Mouse (Mus musculus): ENCODE results near the gene Mid2. TPM values are rescaled to one million over a fixed set of nuclear protein-coding genes. Genes with fewer than 3 reads are reported as not detected.
A peak's percentile ranks its signal among the peaks of the same experiment; 100 is the strongest.
"Not testable (repeated sequence)": the region's sequence is repeated elsewhere in the genome, so short reads cannot be mapped to it uniquely, and the experiment has no call there.

Mid2 gene
- 6.5 and 12.9 TPM in 2 replicates for polyA plus RNA-seq (2016; fragmentation: Nextera tagmentation; extraction: Ambion mirVana)

GRCm38 (mm10) chrX:140664479-140665241 is at the start of gene Mid2:
TSS of gene Mid2 (plus strand) at chrX:140664599.
- Histone ChIP-seq H3K27me3 (ENCODE audit: insufficient read depth, poor library complexity, severe bottlenecking) (peaks cover 35% of the 10 kb centered on the region), H3K36me3 (no peaks in the 10 kb centered on the region), H3K9me3 (no peaks in the 10 kb centered on the region), H3K27ac (peak within 1 kb of the TSS; percentile 93), H3K4me3 (peak within 1 kb of the TSS; percentile 73), H3K4me1 (no peaks in the 10 kb centered on the region)
- DNase-seq (ENCODE audit: low spot score), result peak; percentile 76
- WGBS, result 16% methylated on average over 64 of the region's 68 CpGs

- Histone ChIP-seq H3K4me1 (peaks cover 4% of the 10 kb centered on the region; the same call in 1 of the 2 replicates), H3K9me3 (no peaks in the 10 kb centered on the region), H3K36me3 (no peaks in the 10 kb centered on the region), H3K27ac (no peak overlapping the region), H3K4me3 (no peak overlapping the region), H3K27me3 (ENCODE audit: insufficient read depth, poor library complexity, severe bottlenecking) (no peaks in the 10 kb centered on the region; the same call in 1 of the 2 replicates)
- DNase-seq (ENCODE audit: low spot score), result no peak
- WGBS, result 52% methylated on average over 12 of the region's 12 CpGs
Observed at GRCm38 (mm10) chrX:140624875-140625594, 39.4 kb upstream of the Mid2 start.

- Histone ChIP-seq H3K27me3 (ENCODE audit: insufficient read depth, poor library complexity, severe bottlenecking) (peaks cover 5% of the 10 kb centered on the region; the same call in 1 of the 2 replicates), H3K4me1 (no peaks in the 10 kb centered on the region), H3K9me3 (no peaks in the 10 kb centered on the region), H3K36me3 (no peaks in the 10 kb centered on the region), H3K4me3 (no peak overlapping the region), H3K27ac (no peak overlapping the region)
- DNase-seq (ENCODE audit: low spot score), result no peak
- 66% methylated on average over 5 of the region's 5 CpGs for WGBS
Observed at GRCm38 (mm10) chrX:140638028-140638427, 26.4 kb upstream of the Mid2 start.

GRCm38 (mm10) chrX:140639592-140639991 is 24.8 kb upstream of the Mid2 start:
- no peak overlapping the region for H3K27ac ChIP-seq
- no peaks in the 10 kb centered on the region for H3K4me1 ChIP-seq
- WGBS, result 57% methylated on average over 2 of the region's 2 CpGs
- H3K9me3 ChIP-seq, result no peaks in the 10 kb centered on the region
- no peak for DNase-seq (ENCODE audit: low spot score)
- H3K27me3 ChIP-seq (ENCODE audit: insufficient read depth, poor library complexity, severe bottlenecking), result peaks cover 5% of the 10 kb centered on the region; the same call in 1 of the 2 replicates
- no peak overlapping the region for H3K4me3 ChIP-seq
- no peaks in the 10 kb centered on the region for H3K36me3 ChIP-seq

- Histone ChIP-seq H3K4me3 (no peak overlapping the region), H3K27ac (no peak overlapping the region), H3K4me1 (no peaks in the 10 kb centered on the region), H3K9me3 (no peaks in the 10 kb centered on the region), H3K36me3 (no peaks in the 10 kb centered on the region), H3K27me3 (ENCODE audit: insufficient read depth, poor library complexity, severe bottlenecking) (peaks cover 24% of the 10 kb centered on the region)
- DNase-seq (ENCODE audit: low spot score), result no peak
- WGBS, result 25% methylated on average over 1 of the region's 1 CpGs
Observed at GRCm38 (mm10) chrX:140660731-140661130, 3.7 kb upstream of the Mid2 start.

GRCm38 (mm10) chrX:140663516-140663915 is 883 bp upstream of the Mid2 start:
- H3K4me3 ChIP-seq, result no peak overlapping the region
- DNase-seq (ENCODE audit: low spot score), result no peak
- 73% methylated on average over 2 of the region's 2 CpGs for WGBS
- H3K27ac ChIP-seq, result no peak overlapping the region
- no peaks in the 10 kb centered on the region for H3K9me3 ChIP-seq
- H3K27me3 ChIP-seq (ENCODE audit: insufficient read depth, poor library complexity, severe bottlenecking), result peaks cover 35% of the 10 kb centered on the region
- H3K4me1 ChIP-seq, result no peaks in the 10 kb centered on the region
- H3K36me3 ChIP-seq, result no peaks in the 10 kb centered on the region

GRCm38 (mm10) chrX:140665242-140665810 is 927 bp downstream of the Mid2 start:
- no peaks in the 10 kb centered on the region for H3K36me3 ChIP-seq
- H3K27me3 ChIP-seq (ENCODE audit: insufficient read depth, poor library complexity, severe bottlenecking), result peaks cover 35% of the 10 kb centered on the region
- WGBS, result 21% methylated on average over 45 of the region's 47 CpGs
- no peaks in the 10 kb centered on the region for H3K4me1 ChIP-seq
- DNase-seq (ENCODE audit: low spot score), result peak; percentile 76
- H3K4me3 ChIP-seq, result peak overlapping the region; percentile 73
- H3K27ac ChIP-seq, result peak overlapping the region; percentile 93
- H3K9me3 ChIP-seq, result no peaks in the 10 kb centered on the region

GRCm38 (mm10) chrX:140675444-140675843 is 11.0 kb downstream of the Mid2 start:
- Histone ChIP-seq H3K4me3 (no peak overlapping the region), H3K9me3 (no peaks in the 10 kb centered on the region), H3K36me3 (peaks cover 9% of the 10 kb centered on the region), H3K27ac (no peak overlapping the region), H3K27me3 (ENCODE audit: insufficient read depth, poor library complexity, severe bottlenecking) (peaks cover 13% of the 10 kb centered on the region), H3K4me1 (no peaks in the 10 kb centered on the region; the same call in 1 of the 2 replicates)
- 36% methylated on average over 5 of the region's 5 CpGs for WGBS
- no peak for DNase-seq (ENCODE audit: low spot score)

- Histone ChIP-seq H3K27ac (no peak overlapping the region), H3K27me3 (ENCODE audit: insufficient read depth, poor library complexity, severe bottlenecking) (no peaks in the 10 kb centered on the region; the same call in 1 of the 2 replicates), H3K4me1 (no peaks in the 10 kb centered on the region), H3K36me3 (no peaks in the 10 kb centered on the region), H3K9me3 (no peaks in the 10 kb centered on the region), H3K4me3 (no peak overlapping the region)
- WGBS, result 63% methylated on average over 2 of the region's 2 CpGs
- DNase-seq (ENCODE audit: low spot score), result no peak
Observed at GRCm38 (mm10) chrX:140688335-140688734, 23.9 kb downstream of the Mid2 start.

GRCm38 (mm10) chrX:140697872-140698463 is 33.6 kb downstream of the Mid2 start:
- not testable (repeated sequence) for H3K4me1 ChIP-seq; DNase-seq (ENCODE audit: low spot score); H3K9me3 ChIP-seq; H3K27ac ChIP-seq; H3K36me3 ChIP-seq; H3K4me3 ChIP-seq
- 54% methylated on average over 6 of the region's 7 CpGs for WGBS
- peaks cover 11% of the 10 kb centered on the region; the same call in 1 of the 2 replicates for H3K27me3 ChIP-seq (ENCODE audit: insufficient read depth, poor library complexity, severe bottlenecking)

- Histone ChIP-seq H3K27ac (no peak overlapping the region), H3K4me3 (no peak overlapping the region), H3K36me3 (no peaks in the 10 kb centered on the region), H3K4me1 (0 out of 2 replicates have a peak, but pooled peaks cover 7% of the 10 kb centered on the region), H3K9me3 (no peaks in the 10 kb centered on the region), H3K27me3 (ENCODE audit: insufficient read depth, poor library complexity, severe bottlenecking) (0 out of 2 replicates have a peak, but pooled peaks cover 6% of the 10 kb centered on the region)
- WGBS, result 94% methylated on average over 1 of the region's 1 CpGs
- no peak for DNase-seq (ENCODE audit: low spot score)
Observed at GRCm38 (mm10) chrX:140703224-140703623, 38.8 kb downstream of the Mid2 start.

GRCm38 (mm10) chrX:140706077-140706476 is 41.7 kb downstream of the Mid2 start:
- no peaks in the 10 kb centered on the region for H3K36me3 ChIP-seq
- H3K27ac ChIP-seq, result no peak overlapping the region
- 69% methylated on average over 4 of the region's 4 CpGs for WGBS
- H3K27me3 ChIP-seq (ENCODE audit: insufficient read depth, poor library complexity, severe bottlenecking), result no peaks in the 10 kb centered on the region
- no peak for DNase-seq (ENCODE audit: low spot score)
- no peaks in the 10 kb centered on the region for H3K9me3 ChIP-seq
- no peak overlapping the region for H3K4me3 ChIP-seq
- 0 out of 2 replicates have a peak, but pooled peaks cover 7% of the 10 kb centered on the region for H3K4me1 ChIP-seq
